Mouse (Mus musculus) stomach, adult 2 months (tissue): ENCODE results near the gene Cask. TPM values are rescaled to one million over a fixed set of nuclear protein-coding genes. Genes with fewer than 3 reads are reported as not detected.

ENCODE experiments used
- polyA plus RNA-seq: library from polyadenylated mRNA; depleted of rRNA; stranded (reverse); fragments of >200 nt; gene quantifications from 2 replicates; pipeline ENCODE4 v1.2.3, GENCODE M21; 2012; rRNA removed

Gene Cask
- 3.6 and 4.6 TPM in 2 replicates for polyA plus RNA-seq

GRCm38 (mm10) chrX:13851285-13851684 is at the start of gene Cask:
Gene Cask (minus strand): TSS chrX:13851367.

DNA sequence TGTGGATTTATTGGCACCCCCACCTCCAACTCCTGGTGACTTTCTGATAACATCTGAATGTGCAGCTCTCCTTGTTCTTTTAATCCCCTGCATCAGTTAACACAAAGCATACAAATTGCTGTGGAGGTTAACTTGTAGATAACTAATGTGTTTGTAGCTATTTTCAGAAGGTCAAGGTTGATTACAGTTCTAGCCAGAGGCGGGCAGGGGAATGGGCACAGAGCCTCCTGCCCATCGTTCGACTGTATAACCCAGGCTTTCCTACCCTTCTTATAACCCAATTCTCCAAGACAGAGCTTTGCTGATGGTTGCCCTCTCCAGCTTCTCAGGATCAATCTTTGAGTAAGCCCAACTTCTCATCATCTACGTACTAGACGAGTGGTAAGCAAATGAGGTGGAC is 190.1 kb downstream of the Cask start, which contains the start of gene Gpr82:
Gene Gpr82, plus strand, starts transcription at position 301 of the 400 bp plus-strand sequence.

GRCm38 (mm10) chrX:13631599-13632283 is 219.4 kb downstream of the Cask start, which contains the start of gene Gpr34:
Gene Gpr34 (plus strand): TSS chrX:13632089.

Other genes with a start within 250 kb of the Cask start
- 0.03 TPM in 2 replicates for gene Gpr34, start 219.3 kb downstream of the Cask start, polyA plus RNA-seq
- gene Gpr82, start 190.0 kb downstream of the Cask start, polyA plus RNA-seq = not detected in 2 replicates